Mouse (Mus musculus) erythroid progenitor cell, adult 5-6 weeks (primary cell): ENCODE data around the gene Gm2004. TPM values are rescaled to one million over a fixed set of nuclear protein-coding genes. Genes with fewer than 3 reads are reported as not detected.
"Not testable (repeated sequence)": the region's sequence is repeated elsewhere in the genome, so short reads cannot be mapped to it uniquely, and the experiment has no call there.

Source experiments
- ATAC-seq: replicated peaks from 2 replicates; pipeline ENCODE4 v1.8.0; 2016; ENCODE audit warnings: moderate number of reproducible peaks, mild to moderate bottlenecking, moderate TSS enrichment, inconsistent platforms; ENCODE audit not compliant: poor library complexity, low FRiP score, severe bottlenecking
- total RNA-seq, 2 experiments: library from RNA; stranded (forward) in 1 of 2; stranded (reverse) in 1 of 2; fragments of 150-400 nt in 1 of 2; fragments of 186-747, 209-891 nt in 1 of 2; gene quantifications; 2 replicates each; pipeline versions ENCODE4 v1.2.3 to v1.2.4; 2015 to 2017; ENCODE audit warnings: low replicate concordance in 2 of 2

Gm2004 gene
- not detected in 2 replicates for total RNA-seq (2015; ENCODE audit: low replicate concordance)
- total RNA-seq (2017; ENCODE audit: low replicate concordance) = 0.23 TPM in 1 of 2 replicates, not detected in the other

- not testable (repeated sequence) for ATAC-seq
Observed at GRCm38 (mm10) chr2:176149725-176150124, at the start of gene Gm2004. Gene Gm2004, minus strand, starts transcription at chr2:176149825.

Other genes starting within 250 kb of the Gm2004 start
- gene Zfp966, start 218.7 kb downstream of the Gm2004 start, total RNA-seq (2015; ENCODE audit: low replicate concordance) = 1.7 and 3.2 TPM in 2 replicates
- gene Zfp966, start 218.7 kb downstream of the Gm2004 start, total RNA-seq (2017; ENCODE audit: low replicate concordance) = 2.0 and 3.2 TPM in 2 replicates
- gene Gm2026, start 184.5 kb downstream of the Gm2004 start, total RNA-seq (2015; ENCODE audit: low replicate concordance) = 10.8 TPM in 1 of 2 replicates, not detected in the other
- gene Gm2026, start 184.5 kb downstream of the Gm2004 start, total RNA-seq (2017; ENCODE audit: low replicate concordance) = 0.64 and 2.7 TPM in 2 replicates
- 2.1 and 22.0 TPM in 2 replicates for gene 2210418O10Rik, start 76.7 kb upstream of the Gm2004 start, total RNA-seq (2015; ENCODE audit: low replicate concordance)
- 1.3 and 3.0 TPM in 2 replicates for gene 2210418O10Rik, start 76.7 kb upstream of the Gm2004 start, total RNA-seq (2017; ENCODE audit: low replicate concordance)
- not detected in 2 replicates for gene Gm11009, start 169.7 kb upstream of the Gm2004 start, total RNA-seq (2015; ENCODE audit: low replicate concordance)
- not detected in 2 replicates for gene Gm11009, start 169.7 kb upstream of the Gm2004 start, total RNA-seq (2017; ENCODE audit: low replicate concordance)